Mouse (Mus musculus): ENCODE measurements around the gene Lce3e.

- no peak for TF ChIP-seq GATA1 (IDR thresholded peaks at IDR 0.05; ENCODE audit: low read length)
- no peak for TF ChIP-seq TAL1 (IDR thresholded peaks at IDR 0.05; ENCODE audit: low read length)
Measured at GRCm38 (mm10) chr3:93015460-93016104, 48.7 kb downstream of the Lce3e start, which contains the start of gene Crct1.
